Mouse (Mus musculus): ENCODE measurements at regions not wholly inside any gene's neighbourhood (a gene's known extent, or its start where the extent isn't known, plus 50 kb on each side); places are given as distances from the start of the nearest gene placed in this dataset.

GRCm38 (mm10) chr13:51247378-51247777 is 76.6 kb downstream of the Nxnl2 start:
- TF ChIP-seq CTCF (IDR thresholded peaks at IDR 0.05; ENCODE audit: insufficient read depth, low read depth, low read length) (no peak), POLR2A (IDR thresholded peaks at IDR 0.05; ENCODE audit: insufficient read depth, low read depth, low read length) (no peak)

All from olfactory bulb, adult 2 months (tissue).